Mouse (Mus musculus): ENCODE data around the gene Zfr2. TPM values are rescaled to one million over a fixed set of nuclear protein-coding genes. Genes with fewer than 3 reads are reported as not detected.
A peak's percentile ranks its signal among the peaks of the same experiment; 100 is the strongest.

Gene Zfr2
- polyA plus RNA-seq, 1 experiment from 2014 or later: 2.1 TPM

- Histone ChIP-seq H3K9me3 (ENCODE audit: control insufficient read depth, low read length) (no peaks in the 10 kb centered on the region), H3K4me1 (replicated peaks; ENCODE audit: control insufficient read depth, insufficient read depth) (no peaks in the 10 kb centered on the region), H3K9ac (ENCODE audit: low read length) (no peak overlapping the region), H3K27me3 (ENCODE audit: control insufficient read depth, insufficient read depth, low read length) (no peaks in the 10 kb centered on the region), H3K27ac (replicated peaks) (no peak overlapping the region), H3K4me3 (ENCODE audit: low read depth, low read length) (no peak overlapping the region), H3K4me2 (replicated peaks; ENCODE audit: low read depth) (no peak overlapping the region), H3K36me3 (ENCODE audit: control insufficient read depth, insufficient read depth, low read length) (no peaks in the 10 kb centered on the region)
- ATAC-seq (ENCODE audit: low FRiP score, low TSS enrichment) (no peak), DNase-seq (ENCODE audit: low spot score) (no peak)
- TF ChIP-seq EP300 (optimal IDR thresholded peaks at IDR 0.05) (no peak), CTCF (IDR thresholded peaks at IDR 0.05; ENCODE audit: low read depth) (no peak)
- WGBS: 81% methylated on average over 13 of the region's 13 CpGs
These were observed 32.8 kb upstream of the Zfr2 start for GRCm38 (mm10) chr10:81200141-81200540.

DNA sequence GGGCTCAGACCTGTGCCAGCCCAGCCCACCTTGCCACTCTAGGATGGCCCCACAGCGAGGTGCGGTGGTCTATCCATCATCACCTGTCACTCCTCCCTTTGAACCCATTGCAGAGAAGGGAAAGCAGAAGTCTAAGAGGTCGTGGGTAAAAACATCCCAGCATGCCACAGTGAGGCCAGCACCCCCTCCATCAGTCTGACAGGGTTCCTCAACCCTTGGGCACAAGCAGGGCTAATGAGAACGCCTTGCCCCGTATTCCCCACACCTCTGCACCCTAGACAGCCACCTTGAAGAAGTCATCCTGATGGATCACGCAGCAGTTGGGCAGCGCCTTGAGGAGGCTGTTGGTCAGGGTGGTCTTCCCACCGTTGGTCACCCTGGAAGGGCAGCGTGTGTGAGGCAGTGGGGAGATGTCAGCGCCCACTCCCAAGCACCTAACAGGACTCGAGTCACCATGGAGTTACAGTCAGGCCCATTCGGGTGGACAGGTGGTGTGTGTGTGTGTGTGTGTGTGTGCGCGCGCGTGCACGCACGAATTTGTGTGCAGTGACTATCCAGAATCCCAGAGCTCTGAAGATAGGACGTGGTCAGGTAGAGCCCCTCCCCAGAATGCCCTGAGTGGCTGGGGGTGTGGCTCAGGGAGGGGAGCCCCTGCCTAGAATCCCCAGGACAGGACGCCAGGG, 32.2 kb upstream of the Zfr2 start:
- WGBS: 69% methylated on average over 20 of the region's 20 CpGs
- Histone ChIP-seq H3K4me1 (replicated peaks; ENCODE audit: control insufficient read depth, insufficient read depth) (no peaks in the 10 kb centered on the region), H3K9ac (ENCODE audit: low read length) (no peak overlapping the region), H3K36me3 (ENCODE audit: control insufficient read depth, insufficient read depth, low read length) (no peaks in the 10 kb centered on the region), H3K27me3 (ENCODE audit: control insufficient read depth, insufficient read depth, low read length) (no peaks in the 10 kb centered on the region), H3K27ac (replicated peaks) (no peak overlapping the region), H3K4me3 (ENCODE audit: low read depth, low read length) (no peak overlapping the region), H3K4me2 (replicated peaks; ENCODE audit: low read depth) (no peak overlapping the region), H3K9me3 (ENCODE audit: control insufficient read depth, low read length) (no peaks in the 10 kb centered on the region)
- no peak for DNase-seq (ENCODE audit: low spot score)
- TF ChIP-seq EP300 (optimal IDR thresholded peaks at IDR 0.05): no peak
- TF ChIP-seq CTCF (IDR thresholded peaks at IDR 0.05; ENCODE audit: low read depth): no peak
- no peak for ATAC-seq (ENCODE audit: low FRiP score, low TSS enrichment)

- DNase-seq (ENCODE audit: low spot score) (no peak), ATAC-seq (ENCODE audit: low FRiP score, low TSS enrichment) (no peak)
- Histone ChIP-seq H3K9me3 (ENCODE audit: control insufficient read depth, low read length) (no peaks in the 10 kb centered on the region), H3K27ac (replicated peaks) (no peak within 1 kb of the TSS), H3K4me3 (ENCODE audit: low read depth, low read length) (no peak within 1 kb of the TSS), H3K36me3 (ENCODE audit: control insufficient read depth, insufficient read depth, low read length) (no peaks in the 10 kb centered on the region), H3K9ac (ENCODE audit: low read length) (no peak within 1 kb of the TSS), H3K4me2 (replicated peaks; ENCODE audit: low read depth) (no peak within 1 kb of the TSS), H3K27me3 (ENCODE audit: control insufficient read depth, insufficient read depth, low read length) (no peaks in the 10 kb centered on the region), H3K4me1 (replicated peaks; ENCODE audit: control insufficient read depth, insufficient read depth) (no peaks in the 10 kb centered on the region)
- 58% methylated on average over 13 of the region's 13 CpGs for whole genome bisulfite sequencing
- TF ChIP-seq EP300 (optimal IDR thresholded peaks at IDR 0.05) (no peak), CTCF (IDR thresholded peaks at IDR 0.05; ENCODE audit: low read depth) (no peak)
These were observed 30.9 kb upstream of the Zfr2 start, which contains the start of gene Nmrk2 for GRCm38 (mm10) chr10:81201807-81202758. TSS of gene Nmrk2 (minus strand) at chr10:81202051.

- 64% methylated on average over 8 of the region's 8 CpGs for WGBS
- peak; percentile 86 for DNase-seq (ENCODE audit: low spot score)
- no peak overlapping the region for H3K4me3 ChIP-seq (ENCODE audit: low read depth, low read length)
- no peaks in the 10 kb centered on the region for H3K27me3 ChIP-seq (ENCODE audit: control insufficient read depth, insufficient read depth, low read length)
- no peaks in the 10 kb centered on the region for H3K36me3 ChIP-seq (ENCODE audit: control insufficient read depth, insufficient read depth, low read length)
- H3K4me2 ChIP-seq (replicated peaks; ENCODE audit: low read depth): no peak overlapping the region
- no peak overlapping the region for H3K27ac ChIP-seq (replicated peaks)
- H3K9me3 ChIP-seq (ENCODE audit: control insufficient read depth, low read length): no peaks in the 10 kb centered on the region
- ATAC-seq (ENCODE audit: low FRiP score, low TSS enrichment): peak; percentile 83
- 0 out of 2 replicates have a peak, but pooled peaks have one; percentile 4 for TF ChIP-seq CTCF (IDR thresholded peaks at IDR 0.05; ENCODE audit: low read depth)
- no peak for TF ChIP-seq EP300 (optimal IDR thresholded peaks at IDR 0.05)
- no peaks in the 10 kb centered on the region for H3K4me1 ChIP-seq (replicated peaks; ENCODE audit: control insufficient read depth, insufficient read depth)
- no peak overlapping the region for H3K9ac ChIP-seq (ENCODE audit: low read length)
These were observed 29.8 kb upstream of the Zfr2 start for GRCm38 (mm10) chr10:81202978-81203720.

GRCm38 (mm10) chr10:81204137-81204536, 28.8 kb upstream of the Zfr2 start:
- ATAC-seq (ENCODE audit: low FRiP score, low TSS enrichment) (no peak), DNase-seq (ENCODE audit: low spot score) (no peak)
- no peaks in the 10 kb centered on the region for H3K9me3 ChIP-seq (ENCODE audit: control insufficient read depth, low read length)
- 62% methylated on average over 4 of the region's 4 CpGs for WGBS
- H3K36me3 ChIP-seq (ENCODE audit: control insufficient read depth, insufficient read depth, low read length): no peaks in the 10 kb centered on the region
- no peak overlapping the region for H3K4me3 ChIP-seq (ENCODE audit: low read depth, low read length)
- H3K27ac ChIP-seq (replicated peaks): no peak overlapping the region
- no peak overlapping the region for H3K4me2 ChIP-seq (replicated peaks; ENCODE audit: low read depth)
- no peak for TF ChIP-seq EP300 (optimal IDR thresholded peaks at IDR 0.05)
- TF ChIP-seq CTCF (IDR thresholded peaks at IDR 0.05; ENCODE audit: low read depth): no peak
- H3K4me1 ChIP-seq (replicated peaks; ENCODE audit: control insufficient read depth, insufficient read depth): no peaks in the 10 kb centered on the region
- H3K9ac ChIP-seq (ENCODE audit: low read length): no peak overlapping the region
- H3K27me3 ChIP-seq (ENCODE audit: control insufficient read depth, insufficient read depth, low read length): no peaks in the 10 kb centered on the region

All from stomach, postnatal 0 days (tissue).